Mouse (Mus musculus): Measurements from ENCODE around the gene Usp11. TPM values are rescaled to one million over a fixed set of nuclear protein-coding genes. Genes with fewer than 3 reads are reported as not detected.
A peak's percentile ranks its signal among the peaks of the same experiment; 100 is the strongest.

The Usp11 gene
- polyA plus RNA-seq, 1 experiment from 2014 or later = 38.6 TPM

GRCm38 (mm10) chrX:20688068-20688547, 15.6 kb upstream of the Usp11 start:
- Histone ChIP-seq H3K4me3 (ENCODE audit: low read depth, low read length) (peak overlapping the region; percentile 58), H3K4me2 (replicated peaks; ENCODE audit: low read depth, low read length) (peak overlapping the region; percentile 55), H3K27me3 (ENCODE audit: control insufficient read depth, insufficient read depth, low read length) (no peaks in the 10 kb centered on the region), H3K36me3 (ENCODE audit: control insufficient read depth, insufficient read depth, low read length) (no peaks in the 10 kb centered on the region; the same call in 1 of the 2 replicates), H3K9ac (replicated peaks; ENCODE audit: low read depth, low read length) (peak overlapping the region; percentile 78), H3K4me1 (ENCODE audit: control insufficient read depth, insufficient read depth, low read length) (no peaks in the 10 kb centered on the region; the same call in 1 of the 2 replicates), H3K9me3 (ENCODE audit: control insufficient read depth, low read depth, low read length) (no peaks in the 10 kb centered on the region), H3K27ac (ENCODE audit: low read length) (peak overlapping the region; percentile 95)
- peak; percentile 89 for ATAC-seq (ENCODE audit: insufficient number of reproducible peaks, insufficient read depth, low FRiP score, low read depth)
- 17% methylated on average over 33 of the region's 33 CpGs for WGBS

- Histone ChIP-seq H3K27me3 (ENCODE audit: control insufficient read depth, insufficient read depth, low read length) (no peaks in the 10 kb centered on the region), H3K36me3 (ENCODE audit: control insufficient read depth, insufficient read depth, low read length) (no peaks in the 10 kb centered on the region; the same call in 1 of the 2 replicates), H3K4me1 (ENCODE audit: control insufficient read depth, insufficient read depth, low read length) (no peaks in the 10 kb centered on the region; the same call in 1 of the 2 replicates), H3K4me3 (ENCODE audit: low read depth, low read length) (peak overlapping the region; percentile 58), H3K9ac (replicated peaks; ENCODE audit: low read depth, low read length) (peak overlapping the region; percentile 78), H3K9me3 (ENCODE audit: control insufficient read depth, low read depth, low read length) (no peaks in the 10 kb centered on the region), H3K4me2 (replicated peaks; ENCODE audit: low read depth, low read length) (peak overlapping the region; percentile 55), H3K27ac (ENCODE audit: low read length) (peak overlapping the region; percentile 95)
- WGBS = 14% methylated on average over 12 of the region's 35 CpGs
- ATAC-seq (ENCODE audit: insufficient number of reproducible peaks, insufficient read depth, low FRiP score, low read depth) = peak; percentile 28; the same call in 1 of the 2 replicates
Measured at GRCm38 (mm10) chrX:20688615-20689014, 15.1 kb upstream of the Usp11 start.

- Histone ChIP-seq H3K4me3 (ENCODE audit: low read depth, low read length) (no peak overlapping the region), H3K27me3 (ENCODE audit: control insufficient read depth, insufficient read depth, low read length) (no peaks in the 10 kb centered on the region), H3K4me1 (ENCODE audit: control insufficient read depth, insufficient read depth, low read length) (no peaks in the 10 kb centered on the region; the same call in 1 of the 2 replicates), H3K9ac (replicated peaks; ENCODE audit: low read depth, low read length) (no peak overlapping the region), H3K9me3 (ENCODE audit: control insufficient read depth, low read depth, low read length) (no peaks in the 10 kb centered on the region), H3K36me3 (ENCODE audit: control insufficient read depth, insufficient read depth, low read length) (peaks cover 6% of the 10 kb centered on the region; the same call in 1 of the 2 replicates), H3K4me2 (replicated peaks; ENCODE audit: low read depth, low read length) (no peak overlapping the region), H3K27ac (ENCODE audit: low read length) (no peak overlapping the region)
- WGBS = 72% methylated on average over 3 of the region's 3 CpGs
- no peak for ATAC-seq (ENCODE audit: insufficient number of reproducible peaks, insufficient read depth, low FRiP score, low read depth)
Measured at GRCm38 (mm10) chrX:20691566-20691965, 12.1 kb upstream of the Usp11 start.

GRCm38 (mm10) chrX:20692616-20693015, 11.1 kb upstream of the Usp11 start:
- Histone ChIP-seq H3K4me3 (ENCODE audit: low read depth, low read length) (no peak overlapping the region), H3K4me1 (ENCODE audit: control insufficient read depth, insufficient read depth, low read length) (no peaks in the 10 kb centered on the region; the same call in 1 of the 2 replicates), H3K36me3 (ENCODE audit: control insufficient read depth, insufficient read depth, low read length) (peaks cover 12% of the 10 kb centered on the region; the same call in 1 of the 2 replicates), H3K27ac (ENCODE audit: low read length) (no peak overlapping the region), H3K9ac (replicated peaks; ENCODE audit: low read depth, low read length) (no peak overlapping the region), H3K4me2 (replicated peaks; ENCODE audit: low read depth, low read length) (no peak overlapping the region), H3K9me3 (ENCODE audit: control insufficient read depth, low read depth, low read length) (no peaks in the 10 kb centered on the region), H3K27me3 (ENCODE audit: control insufficient read depth, insufficient read depth, low read length) (no peaks in the 10 kb centered on the region)
- no peak for ATAC-seq (ENCODE audit: insufficient number of reproducible peaks, insufficient read depth, low FRiP score, low read depth)
- WGBS = 83% methylated on average over 1 of the region's 1 CpGs

GRCm38 (mm10) chrX:20695842-20696241, 7.9 kb upstream of the Usp11 start:
- Histone ChIP-seq H3K9me3 (ENCODE audit: control insufficient read depth, low read depth, low read length) (no peaks in the 10 kb centered on the region), H3K27ac (ENCODE audit: low read length) (no peak overlapping the region), H3K4me2 (replicated peaks; ENCODE audit: low read depth, low read length) (no peak overlapping the region), H3K4me1 (ENCODE audit: control insufficient read depth, insufficient read depth, low read length) (no peaks in the 10 kb centered on the region), H3K4me3 (ENCODE audit: low read depth, low read length) (no peak overlapping the region), H3K27me3 (ENCODE audit: control insufficient read depth, insufficient read depth, low read length) (no peaks in the 10 kb centered on the region), H3K36me3 (ENCODE audit: control insufficient read depth, insufficient read depth, low read length) (peaks cover 12% of the 10 kb centered on the region; the same call in 1 of the 2 replicates), H3K9ac (replicated peaks; ENCODE audit: low read depth, low read length) (no peak overlapping the region)
- WGBS = 84% methylated on average over 4 of the region's 4 CpGs
- no peak for ATAC-seq (ENCODE audit: insufficient number of reproducible peaks, insufficient read depth, low FRiP score, low read depth)

GRCm38 (mm10) chrX:20704295-20705082, 783 bp downstream of the Usp11 start:
- H3K27me3 ChIP-seq (ENCODE audit: control insufficient read depth, insufficient read depth, low read length) = no peaks in the 10 kb centered on the region
- peak overlapping the region; percentile 32 for H3K4me2 ChIP-seq (replicated peaks; ENCODE audit: low read depth, low read length)
- 14% methylated on average over 32 of the region's 32 CpGs for WGBS
- peak overlapping the region; percentile 51 for H3K4me3 ChIP-seq (ENCODE audit: low read depth, low read length)
- peak overlapping the region; percentile 42; the same call in 1 of the 2 replicates for H3K9ac ChIP-seq (replicated peaks; ENCODE audit: low read depth, low read length)
- no peaks in the 10 kb centered on the region for H3K9me3 ChIP-seq (ENCODE audit: control insufficient read depth, low read depth, low read length)
- H3K27ac ChIP-seq (ENCODE audit: low read length) = peak overlapping the region; percentile 93
- no peaks in the 10 kb centered on the region for H3K36me3 ChIP-seq (ENCODE audit: control insufficient read depth, insufficient read depth, low read length)
- H3K4me1 ChIP-seq (ENCODE audit: control insufficient read depth, insufficient read depth, low read length) = no peaks in the 10 kb centered on the region
- peak; percentile 98 for ATAC-seq (ENCODE audit: insufficient number of reproducible peaks, insufficient read depth, low FRiP score, low read depth)

GRCm38 (mm10) chrX:20705083-20705402, 1.3 kb downstream of the Usp11 start:
- no peak for ATAC-seq (ENCODE audit: insufficient number of reproducible peaks, insufficient read depth, low FRiP score, low read depth)
- peak overlapping the region; percentile 51 for H3K4me3 ChIP-seq (ENCODE audit: low read depth, low read length)
- no peaks in the 10 kb centered on the region for H3K27me3 ChIP-seq (ENCODE audit: control insufficient read depth, insufficient read depth, low read length)
- no peak overlapping the region; the same call in 1 of the 2 replicates for H3K27ac ChIP-seq (ENCODE audit: low read length)
- WGBS = 29% methylated on average over 3 of the region's 3 CpGs
- no peak overlapping the region for H3K9ac ChIP-seq (replicated peaks; ENCODE audit: low read depth, low read length)
- H3K4me2 ChIP-seq (replicated peaks; ENCODE audit: low read depth, low read length) = peak overlapping the region; percentile 27; the same call in 1 of the 2 replicates
- H3K36me3 ChIP-seq (ENCODE audit: control insufficient read depth, insufficient read depth, low read length) = no peaks in the 10 kb centered on the region
- H3K9me3 ChIP-seq (ENCODE audit: control insufficient read depth, low read depth, low read length) = no peaks in the 10 kb centered on the region
- no peaks in the 10 kb centered on the region for H3K4me1 ChIP-seq (ENCODE audit: control insufficient read depth, insufficient read depth, low read length)

- no peaks in the 10 kb centered on the region for H3K9me3 ChIP-seq (ENCODE audit: control insufficient read depth, low read depth, low read length)
Measured at GRCm38 (mm10) chrX:20728681-20729080, 25.0 kb downstream of the Usp11 start.

More at GRCm38 (mm10) chrX:20728681-20729080, 25.0 kb downstream of the Usp11 start:
- Histone ChIP-seq H3K27ac (ENCODE audit: low read length) (no peak overlapping the region), H3K36me3 (ENCODE audit: control insufficient read depth, insufficient read depth, low read length) (no peaks in the 10 kb centered on the region), H3K27me3 (ENCODE audit: control insufficient read depth, insufficient read depth, low read length) (no peaks in the 10 kb centered on the region), H3K9ac (replicated peaks; ENCODE audit: low read depth, low read length) (no peak overlapping the region), H3K4me1 (ENCODE audit: control insufficient read depth, insufficient read depth, low read length) (no peaks in the 10 kb centered on the region), H3K4me3 (ENCODE audit: low read depth, low read length) (no peak overlapping the region), H3K4me2 (replicated peaks; ENCODE audit: low read depth, low read length) (no peak overlapping the region)
- no peak for ATAC-seq (ENCODE audit: insufficient number of reproducible peaks, insufficient read depth, low FRiP score, low read depth)
- WGBS = 73% methylated on average over 5 of the region's 5 CpGs

All from stomach, embryonic 14.5 days (tissue).